In genomic region chr11:21325781-21326180, GRCm38 (mm10) we compare ENCODE assay signal across 22 mouse cellular contexts. TPM values are rescaled to one million over a fixed set of nuclear protein-coding genes. Genes with fewer than 3 reads are reported as not detected.
DNase-seq lines count a peak whose midpoint lies in the region; TF ChIP-seq lines count a peak whose summit lies in the region.
"Had no signal": no experiment of that assay in that cellular context is flagged by ENCODE, and none has a peak within 500 bp of the region (broad histone marks: within the 10 kb centered on the region; RNA-seq: fewer than 3 reads in every experiment).

No protein-coding gene starts in this region.

- peak overlapping the region; percentile 18 for H3K27ac ChIP-seq in kidney, adult 2 months (ENCODE audit: insufficient read depth, low read depth, low read length)
- no peak overlapping the region for H3K27ac ChIP-seq in MEL (ENCODE audit: control insufficient read depth, low read depth, low read length)
- H3K27ac ChIP-seq: embryonic facial prominence, embryonic 13.5 days; forebrain, embryonic 13.5 days; gastrocnemius, adult 2 months; heart, embryonic 10.5 days; hindbrain, embryonic 12.5 days had no signal

- no peak overlapping the region for H3K4me3 ChIP-seq in kidney, adult 2 months (ENCODE audit: insufficient read depth, low read depth, low read length)
- H3K4me3 ChIP-seq in MEL (ENCODE audit: control insufficient read depth in 1 of 2, insufficient read depth in 1 of 2, low read depth in 2 of 2, low read length in 2 of 2), result no peak overlapping the region
- H3K4me3 ChIP-seq: embryonic facial prominence, embryonic 13.5 days; forebrain, embryonic 13.5 days; gastrocnemius, adult 2 months; heart, embryonic 10.5 days; hindbrain, embryonic 12.5 days had no signal

- no peak for TF ChIP-seq CTCF in kidney, adult 2 months (conservative IDR thresholded peaks at IDR 0.05; ENCODE audit: insufficient read depth, insufficient read length, low read depth, low read length)
- TF ChIP-seq CTCF in MEL (IDR thresholded peaks at IDR 0.05 in 2 of 3, conservative IDR thresholded peaks at IDR 0.05 in 1 of 3; ENCODE audit: control insufficient read depth in 1 of 3, insufficient read depth in 1 of 3, low read depth in 2 of 3, low read length in 3 of 3, poor library complexity in 1 of 3, severe bottlenecking in 1 of 3), result no peak

- no peaks in the 10 kb centered on the region for H3K9me3 ChIP-seq in MEL (replicated peaks; ENCODE audit: insufficient read depth, low read length)
- H3K9me3 ChIP-seq: embryonic facial prominence, embryonic 13.5 days; forebrain, embryonic 13.5 days; G1E; heart, embryonic 10.5 days; hindbrain, embryonic 12.5 days had no signal

- DNase-seq in kidney, adult 2 months, result peak; percentile 75
- DNase-seq in kidney, postnatal 4 days, result no peak
- DNase-seq in 416B (ENCODE audit: low read depth) (peak; percentile 13), MEL (ENCODE audit: low read depth, low spot score) (no peak), adipocyte (ENCODE audit: low spot score) (no peak)
- DNase-seq in kidney, postnatal 14 days, result peak; percentile 40
- DNase-seq in urinary bladder, postnatal 10 days (ENCODE audit: low spot score), result no peak
- DNase-seq: adrenal gland, postnatal 14 days; B cell, adult 2 months; cerebellum, adult 11-12 months; cerebellum, adult 9-10 months; cerebellum, postnatal 25 days; forebrain, postnatal 0 days; gastrocnemius, adult 2 months; gastrocnemius, postnatal 25 days; heart, postnatal 10 days; heart, postnatal 4 days had no signal

- WGBS in kidney, adult 2 months, result 70% methylated on average over 5 of the region's 5 CpGs

- H3K36me3 ChIP-seq in kidney, adult 2 months (ENCODE audit: control insufficient read depth, insufficient read depth, low read length), result peaks cover 12% of the 10 kb centered on the region; the same call in 1 of the 2 replicates
- peaks cover 0 to 4% of the 10 kb centered on the region in 2 experiments; a peak in 2 of 4 replicates for H3K36me3 ChIP-seq in MEL (ENCODE audit: control insufficient read depth in 1 of 2, insufficient read depth in 2 of 2, low read length in 2 of 2)

- TF ChIP-seq RAD21 in MEL (IDR thresholded peaks at IDR 0.05; ENCODE audit: low read depth, low read length), result no peak

- TF ChIP-seq POLR2A in kidney, adult 2 months (IDR thresholded peaks at IDR 0.05; ENCODE audit: low read depth, low read length), result no peak
- no peak for TF ChIP-seq POLR2A in MEL (IDR thresholded peaks at IDR 0.05; ENCODE audit: control insufficient read depth in 1 of 2, insufficient read depth in 1 of 2, low read depth in 1 of 2, low read length in 2 of 2, poor library complexity in 1 of 2)

- H3K4me1 ChIP-seq in kidney, adult 2 months (ENCODE audit: control insufficient read depth, insufficient read depth, low read length), result peaks cover 7% of the 10 kb centered on the region; the same call in 1 of the 2 replicates
- no peaks in the 10 kb centered on the region for H3K4me1 ChIP-seq in MEL (ENCODE audit: control insufficient read depth in 1 of 2, insufficient read depth in 2 of 2, low read length in 2 of 2)
- H3K4me1 ChIP-seq: embryonic facial prominence, embryonic 13.5 days; forebrain, embryonic 13.5 days; hindbrain, embryonic 12.5 days had no signal

- no peaks in the 10 kb centered on the region for H3K79me2 ChIP-seq in MEL (ENCODE audit: control insufficient read depth, insufficient read depth, low read length, poor library complexity)

- no peaks in the 10 kb centered on the region for H3K27me3 ChIP-seq in kidney, adult 2 months (replicated peaks; ENCODE audit: control insufficient read depth, insufficient read depth, low read length)
- no peaks in the 10 kb centered on the region for H3K27me3 ChIP-seq in MEL (ENCODE audit: control insufficient read depth in 1 of 2, insufficient read depth in 2 of 2, low read length in 2 of 2)
- H3K27me3 ChIP-seq: embryonic facial prominence, embryonic 13.5 days; forebrain, embryonic 13.5 days; hindbrain, embryonic 12.5 days had no signal

- H3K9ac ChIP-seq in MEL (ENCODE audit: control insufficient read depth, low read depth, low read length, poor library complexity, severe bottlenecking), result no peak overlapping the region
- H3K9ac ChIP-seq: embryonic facial prominence, embryonic 13.5 days; forebrain, embryonic 13.5 days; forebrain, postnatal 0 days; hindbrain, embryonic 12.5 days had no signal

- TF ChIP-seq EP300 in MEL (IDR thresholded peaks at IDR 0.05; ENCODE audit: low read depth in 1 of 2, low read length in 2 of 2), result no peak

TF ChIP-seq in MEL, 35 proteins besides CTCF, POLR2A, EP300 and RAD21:
- no peak for TF ChIP-seq MYC (IDR thresholded peaks at IDR 0.05; ENCODE audit: low read depth, low read length)
- TF ChIP-seq MAFK (IDR thresholded peaks at IDR 0.05; ENCODE audit: borderline replicate concordance, low read depth, low read length), result no peak
- peak; percentile 40; the same call in 1 of the 2 replicates for TF ChIP-seq USF1 (IDR thresholded peaks at IDR 0.05; ENCODE audit: low read depth, low read length)

RNA-seq across cellular contexts. Expression of gene Ugp2, which starts 45.2 kb away (rescaled TPM):
- 14.2 and 21.7 TPM in 2 replicates for polyA plus RNA-seq in kidney, adult 2 months (2012; rRNA removed)
- total RNA-seq in MEL (2012; rRNA removed), result 5.8 and 5.9 TPM in 2 replicates
- 1 to 10 TPM in 1 of 2 experiments, not detected in 1; 6.3 TPM for polyA plus RNA-seq in MEL (2012; ENCODE audit: insufficient read depth in 1 of 2, insufficient read length in 2 of 2, low read depth in 1 of 2, low replicate concordance in 2 of 2, missing spikeins in 1 of 2)

Comparison
In these comparisons a context has a peak if more than half of its experiments do, and no peak if none do; other contexts are left out.
1. DNase-seq: peak in kidney, adult 2 months (single experiment), 416B (single experiment) and kidney, postnatal 14 days (single experiment); none in kidney, postnatal 4 days (0 of 2), MEL (single experiment), urinary bladder, postnatal 10 days (single experiment) and adipocyte (single experiment).